Mouse (Mus musculus): ENCODE data around the gene Bsn. TPM values are rescaled to one million over a fixed set of nuclear protein-coding genes. Genes with fewer than 3 reads are reported as not detected.
A peak's percentile ranks its signal among the peaks of the same experiment; 100 is the strongest.

Gene Bsn
- total RNA-seq, 2 experiments from 2014 or later: 236 to 246 TPM

DNA sequence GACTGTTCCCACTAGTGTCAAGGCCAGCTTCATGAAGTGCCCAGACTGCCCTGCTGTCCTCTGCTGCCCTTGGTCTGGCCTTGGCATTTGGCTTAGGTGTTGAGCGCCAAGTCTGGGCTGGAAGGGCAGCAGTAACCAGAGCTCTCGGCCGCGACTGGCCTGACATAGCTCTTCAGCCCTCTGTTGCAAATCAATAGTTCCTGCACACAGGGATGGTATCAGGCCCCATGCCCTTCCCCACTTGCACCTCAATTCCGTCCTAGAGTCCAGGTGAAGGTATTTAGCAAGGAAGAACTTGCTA, 133.0 kb downstream of the Bsn start:
- no peak for DNase-seq (ENCODE audit: low spot score in 2 of 2)
- no peak for TF ChIP-seq CTCF (conservative IDR thresholded peaks at IDR 0.05)
- Histone ChIP-seq H3K4me3 (no peak overlapping the region), H3K27ac (no peak overlapping the region)

DNA sequence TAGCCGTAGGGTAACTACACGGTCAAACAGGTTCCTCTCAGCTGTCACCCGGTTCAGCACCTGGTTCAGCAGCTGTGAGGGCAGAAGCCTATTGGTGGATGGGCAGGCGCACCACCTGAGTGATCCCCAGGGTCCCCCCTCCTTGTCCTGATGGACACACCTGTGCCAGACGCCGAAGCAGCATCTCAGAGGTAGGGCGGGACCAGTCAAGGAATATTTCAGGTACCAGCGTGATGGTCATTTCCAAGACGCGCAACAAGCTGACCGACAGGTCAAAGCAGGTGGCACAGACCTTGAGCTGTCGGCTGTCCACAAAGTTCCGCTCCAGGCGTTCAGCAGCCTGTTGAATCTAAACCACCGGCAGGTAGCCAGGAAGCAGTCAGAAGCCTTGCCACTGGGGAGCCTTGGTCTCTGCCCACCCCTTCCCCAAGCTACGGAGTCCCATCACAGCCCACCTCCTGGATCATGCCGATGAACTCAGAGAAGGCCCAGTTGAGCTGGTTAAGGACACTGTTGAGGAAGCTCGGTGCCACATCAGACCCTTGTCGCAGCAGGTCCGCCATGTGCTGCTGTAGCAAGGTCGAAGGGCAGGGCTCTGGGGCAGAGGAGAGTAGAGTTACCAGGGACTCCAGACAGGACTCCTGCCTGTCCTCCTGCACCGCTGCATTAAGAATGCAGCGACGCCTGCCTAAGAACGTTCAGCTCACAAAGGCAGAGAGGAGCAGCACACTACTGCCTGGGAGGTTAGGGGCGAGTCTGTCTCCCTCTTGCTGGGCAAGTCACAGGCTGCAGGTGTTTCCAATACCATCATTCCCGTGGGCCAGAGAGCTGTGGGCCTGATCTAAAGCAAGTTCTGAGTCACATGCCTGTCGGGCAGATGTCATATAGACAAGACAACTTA, 133.6 kb downstream of the Bsn start:
- H3K4me3 ChIP-seq: no peak overlapping the region
- H3K27ac ChIP-seq: no peak overlapping the region
- no peak for DNase-seq (ENCODE audit: low spot score in 2 of 2)
- TF ChIP-seq CTCF (conservative IDR thresholded peaks at IDR 0.05): no peak

DNA sequence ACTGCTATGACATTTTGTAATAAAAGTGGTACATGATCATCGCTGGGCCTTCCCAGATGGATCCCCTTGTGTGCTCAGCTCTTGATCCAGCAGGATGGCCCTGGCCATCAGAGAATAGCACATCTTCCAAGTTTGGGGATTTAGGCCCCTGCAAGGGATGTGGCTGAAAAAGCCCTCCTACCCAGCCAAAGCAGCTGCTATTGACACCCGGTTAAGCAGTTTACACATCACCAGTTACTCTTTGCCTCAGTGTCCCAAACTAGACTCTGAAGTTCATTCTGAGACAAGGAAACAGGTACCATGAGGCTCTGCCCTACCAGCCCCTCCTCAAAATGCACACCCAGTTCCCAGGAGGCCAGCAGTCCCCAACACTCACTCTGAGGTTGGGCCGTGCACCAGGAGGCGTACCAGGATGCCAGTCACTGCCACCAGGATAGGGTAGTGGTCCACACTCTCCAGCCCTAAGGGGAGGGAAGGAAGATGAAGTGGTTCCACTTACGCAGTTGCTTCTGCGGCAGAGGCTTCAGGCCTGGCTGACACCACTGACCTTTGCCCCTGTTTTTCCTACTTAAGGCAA, 134.4 kb downstream of the Bsn start:
- DNase-seq (ENCODE audit: low spot score in 2 of 2): no peak
- no peak overlapping the region for H3K27ac ChIP-seq
- no peak overlapping the region for H3K4me3 ChIP-seq
- TF ChIP-seq CTCF (conservative IDR thresholded peaks at IDR 0.05): no peak

DNA sequence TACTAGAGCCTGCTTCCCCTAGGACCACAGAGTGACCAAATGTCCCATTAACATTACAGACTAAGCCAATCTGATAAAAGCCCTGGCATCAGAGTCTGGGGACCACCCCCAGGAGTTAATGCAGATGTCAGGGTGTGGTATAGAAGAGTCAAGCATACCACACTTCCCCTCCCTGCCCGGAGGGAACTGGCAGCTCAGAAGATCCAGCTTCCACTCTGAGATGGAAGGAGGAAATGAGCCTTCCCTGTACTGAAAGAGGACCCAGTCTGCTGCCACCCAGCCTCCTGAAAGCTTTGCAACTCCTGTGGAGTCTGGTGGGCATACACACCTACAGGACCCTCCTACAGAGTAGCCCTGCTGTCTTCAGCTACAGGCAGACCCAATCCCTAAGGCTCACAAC, 135.1 kb downstream of the Bsn start:
- Histone ChIP-seq H3K4me3 (no peak overlapping the region), H3K27ac (no peak overlapping the region)
- DNase-seq (ENCODE audit: low spot score in 2 of 2): no peak
- TF ChIP-seq CTCF (conservative IDR thresholded peaks at IDR 0.05): no peak

DNA sequence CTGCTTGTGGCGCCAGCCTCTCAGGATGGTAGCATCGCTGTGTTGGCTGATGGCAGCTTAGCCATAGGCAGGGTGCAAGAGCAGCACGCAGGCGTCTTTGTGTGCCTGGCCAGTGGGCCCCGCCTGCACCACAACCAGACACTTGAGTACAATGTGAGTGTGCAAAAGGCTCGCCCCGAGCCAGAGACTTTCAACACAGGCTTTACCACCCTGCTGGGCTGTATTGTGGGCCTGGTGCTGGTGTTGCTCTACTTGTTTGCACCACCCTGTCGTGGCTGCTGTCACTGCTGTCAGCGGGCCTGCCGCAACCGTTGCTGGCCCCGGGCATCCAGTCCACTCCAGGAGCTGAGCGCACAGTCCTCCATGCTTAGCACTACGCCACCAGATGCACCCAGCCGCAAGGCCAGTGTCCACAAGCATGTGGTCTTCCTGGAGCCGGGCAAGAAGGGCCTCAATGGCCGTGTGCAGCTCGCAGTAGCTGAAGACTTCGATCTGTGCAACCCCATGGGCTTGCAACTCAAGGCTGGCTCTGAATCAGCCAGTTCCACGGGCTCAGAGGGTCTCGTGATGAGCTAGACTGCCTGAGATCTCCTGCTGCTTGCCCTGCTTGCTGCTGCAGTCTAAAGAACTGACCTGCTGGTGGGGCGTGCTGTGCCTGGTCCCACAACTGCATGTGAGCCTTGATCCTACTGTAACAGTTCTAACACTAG, 135.7 kb downstream of the Bsn start:
- TF ChIP-seq CTCF (conservative IDR thresholded peaks at IDR 0.05): no peak
- no peak for DNase-seq (ENCODE audit: low spot score in 2 of 2)
- Histone ChIP-seq H3K27ac (no peak overlapping the region), H3K4me3 (no peak overlapping the region)

DNA sequence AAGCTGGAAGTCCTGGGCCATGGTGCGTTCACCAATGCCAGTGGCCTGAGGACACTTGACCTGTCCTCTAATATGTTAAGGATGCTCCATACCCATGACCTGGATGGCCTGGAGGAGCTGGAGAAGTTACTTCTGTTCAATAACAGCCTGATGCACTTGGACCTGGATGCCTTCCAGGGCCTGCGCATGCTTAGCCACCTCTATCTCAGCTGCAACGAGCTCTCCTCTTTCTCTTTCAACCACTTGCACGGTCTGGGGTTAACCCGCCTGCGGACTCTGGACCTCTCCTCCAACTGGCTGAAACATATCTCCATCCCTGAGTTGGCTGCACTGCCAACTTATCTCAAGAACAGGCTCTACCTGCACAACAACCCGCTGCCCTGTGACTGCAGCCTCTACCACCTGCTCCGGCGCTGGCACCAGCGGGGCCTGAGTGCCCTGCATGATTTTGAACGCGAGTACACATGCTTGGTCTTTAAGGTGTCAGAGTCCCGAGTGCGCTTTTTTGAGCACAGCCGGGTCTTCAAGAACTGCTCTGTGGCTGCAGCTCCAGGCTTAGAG, 136.4 kb downstream of the Bsn start:
- no peak for TF ChIP-seq CTCF (conservative IDR thresholded peaks at IDR 0.05)
- H3K27ac ChIP-seq: no peak overlapping the region; the same call in 1 of the 2 replicates
- H3K4me3 ChIP-seq: no peak overlapping the region
- DNase-seq (ENCODE audit: low spot score in 2 of 2): no peak

DNA sequence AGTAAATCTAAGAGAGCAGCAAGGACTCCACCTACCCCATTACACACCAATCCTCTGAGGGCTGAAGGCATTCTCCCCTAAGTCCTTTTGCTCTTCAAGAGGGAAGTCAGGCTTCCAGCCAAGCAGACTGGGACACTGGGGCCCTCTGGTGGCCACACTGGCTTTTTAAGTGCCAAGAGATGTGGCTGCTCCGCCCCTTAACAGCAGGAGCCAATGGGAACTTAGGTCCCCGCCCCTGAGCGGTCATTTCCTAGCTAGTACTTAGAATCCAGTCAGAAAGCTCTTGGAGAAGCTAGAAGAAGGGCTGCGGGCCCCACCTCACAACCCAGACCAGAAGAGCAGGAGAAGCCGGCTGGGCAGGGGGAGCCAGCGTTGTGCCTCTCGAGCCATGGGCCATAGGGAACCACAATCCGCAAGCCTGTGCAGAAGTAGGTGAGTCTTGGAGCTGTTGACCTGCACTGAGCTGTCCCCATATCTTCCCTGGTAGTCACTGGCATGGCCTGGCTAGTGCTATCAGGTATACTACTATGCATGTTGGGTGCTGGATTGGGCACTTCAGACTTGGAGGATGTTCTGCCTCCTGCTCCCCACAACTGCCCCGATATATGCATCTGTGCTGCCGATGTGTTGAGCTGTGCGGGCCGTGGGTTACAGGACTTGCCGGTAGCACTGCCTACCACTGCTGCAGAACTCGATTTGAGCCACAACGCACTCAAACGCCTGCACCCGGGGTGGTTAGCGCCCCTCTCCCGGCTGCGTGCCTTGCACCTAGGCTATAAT, 137.1 kb downstream of the Bsn start, which contains the start of gene Amigo3:
Gene Amigo3, plus strand, starts transcription at position 275 of the 780 bp plus-strand sequence.
- DNase-seq (ENCODE audit: low spot score in 2 of 2): peak; percentile 96 to 97
- TF ChIP-seq CTCF (conservative IDR thresholded peaks at IDR 0.05): peak; percentile 99
- Histone ChIP-seq H3K27ac (peak within 1 kb of the TSS; percentile 67; the same call in 1 of the 2 replicates), H3K4me3 (no peak within 1 kb of the TSS; the same call in 1 of the 2 replicates)

DNA sequence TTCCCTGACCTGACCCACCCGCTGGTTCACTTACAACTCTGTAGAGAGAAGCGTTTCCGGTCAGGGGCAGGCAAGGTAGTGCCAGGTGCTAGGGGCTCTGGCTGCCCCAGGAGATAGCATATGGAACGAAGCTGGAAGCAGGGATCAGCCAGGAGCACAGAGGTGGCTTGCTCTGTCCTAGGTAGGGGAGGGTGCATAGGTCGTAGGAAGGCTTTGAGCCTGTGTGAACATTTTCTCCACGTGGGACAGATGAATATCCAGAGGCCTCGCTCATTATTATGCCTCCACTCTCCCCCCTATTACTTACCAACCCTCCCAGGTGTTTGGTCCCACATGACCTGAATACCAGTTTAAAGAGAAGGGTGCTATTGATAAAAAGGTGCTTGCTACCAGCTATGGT, 137.8 kb downstream of the Bsn start:
- no peak for DNase-seq (ENCODE audit: low spot score in 2 of 2)
- no peak for TF ChIP-seq CTCF (conservative IDR thresholded peaks at IDR 0.05)
- peak overlapping the region; percentile 67; the same call in 1 of the 2 replicates for H3K27ac ChIP-seq

DNA sequence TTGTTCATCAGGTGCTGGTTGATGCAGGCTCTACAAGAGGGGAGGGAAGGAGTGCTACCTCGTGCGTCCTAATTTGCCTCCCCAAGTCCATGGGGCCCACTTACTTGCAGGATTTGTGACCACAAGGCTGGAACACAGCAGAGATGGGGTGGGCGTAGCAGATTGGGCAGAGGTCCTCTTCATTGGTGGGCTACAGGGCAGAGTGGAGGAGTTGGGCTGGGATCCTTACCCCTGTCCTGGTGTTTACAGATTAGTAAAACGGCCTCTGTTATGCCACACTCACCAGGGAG, 138.3 kb downstream of the Bsn start:
- Histone ChIP-seq H3K27ac (peak overlapping the region; percentile 67; the same call in 1 of the 2 replicates), H3K4me3 (no peak overlapping the region)
- no peak for DNase-seq (ENCODE audit: low spot score in 2 of 2)
- no peak for TF ChIP-seq CTCF (conservative IDR thresholded peaks at IDR 0.05)

More for the DNA sequence above, 137.8 kb downstream of the Bsn start:
- H3K4me3 ChIP-seq: no peak overlapping the region

DNA sequence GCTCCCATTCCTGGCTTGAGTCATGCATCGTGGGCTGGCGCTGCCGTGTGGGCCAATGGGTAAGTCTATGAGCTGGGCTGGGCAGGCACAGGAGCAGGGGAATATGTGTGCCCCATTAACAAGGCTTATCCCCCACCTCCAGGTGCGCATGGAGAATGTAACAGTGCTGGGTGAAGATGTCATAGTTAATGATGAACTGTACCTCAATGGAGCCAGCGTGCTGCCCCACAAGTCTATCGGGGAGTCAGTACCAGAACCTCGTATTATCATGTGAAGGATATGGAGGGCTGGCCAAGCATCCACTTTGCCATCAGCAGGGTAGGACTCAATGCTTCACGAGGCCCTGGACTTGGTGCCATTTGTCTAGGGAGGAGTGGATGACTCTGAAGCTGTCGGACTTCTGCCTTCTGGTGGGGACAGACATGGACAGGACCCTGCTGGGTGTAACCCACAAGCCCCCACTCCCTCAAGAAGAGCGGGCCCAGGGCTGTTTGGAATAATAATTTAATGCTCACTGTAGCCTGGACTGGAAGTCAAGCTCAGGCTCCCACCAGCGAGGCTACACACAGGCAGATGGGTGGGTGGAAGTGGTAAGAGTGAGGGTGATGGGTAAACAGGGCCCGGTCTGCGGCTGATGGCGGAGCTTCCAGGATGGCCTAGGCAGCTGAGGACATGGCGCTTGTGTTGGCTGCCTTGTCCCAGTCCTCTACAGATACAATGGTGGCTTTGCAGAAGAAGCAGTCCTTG, 138.8 kb downstream of the Bsn start:
- TF ChIP-seq CTCF (conservative IDR thresholded peaks at IDR 0.05): no peak
- DNase-seq (ENCODE audit: low spot score in 2 of 2): no peak
- H3K4me3 ChIP-seq: no peak overlapping the region

DNA sequence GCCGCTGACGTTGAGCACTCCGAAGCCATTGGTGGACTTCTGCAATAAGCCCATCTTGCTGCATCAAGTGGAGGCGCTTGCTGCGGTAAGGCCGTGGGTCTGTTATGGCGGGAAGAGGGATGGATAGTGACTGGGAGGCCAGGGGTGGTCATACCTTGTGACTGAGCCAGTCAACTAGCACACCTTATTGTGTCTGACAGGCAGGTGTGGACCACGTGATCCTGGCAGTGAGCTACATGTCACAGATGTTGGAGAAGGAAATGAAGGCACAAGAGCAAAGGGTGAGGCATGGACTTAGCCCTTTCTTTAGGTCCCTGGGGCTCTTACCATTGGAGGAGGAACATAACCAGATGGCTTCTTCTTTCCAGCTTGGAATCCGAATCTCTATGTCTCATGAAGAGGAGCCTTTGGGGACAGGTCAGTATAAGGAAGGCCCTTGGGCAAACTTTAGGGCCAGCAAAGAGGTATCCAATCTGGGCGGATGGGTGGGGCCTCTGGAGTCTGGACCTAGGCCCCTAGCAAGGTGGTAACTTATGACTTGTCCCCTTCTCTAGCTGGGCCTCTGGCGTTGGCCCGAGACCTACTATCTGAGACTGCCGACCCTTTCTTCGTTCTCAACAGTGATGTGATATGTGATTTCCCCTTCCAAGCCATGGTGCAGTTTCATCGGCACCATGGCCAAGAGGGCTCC, 140.5 kb downstream of the Bsn start:
- no peak for TF ChIP-seq CTCF (conservative IDR thresholded peaks at IDR 0.05)
- no peak for DNase-seq (ENCODE audit: low spot score in 2 of 2)
- Histone ChIP-seq H3K27ac (peak overlapping the region; percentile 86), H3K4me3 (peak overlapping the region; percentile 92)

More for the DNA sequence above, 138.8 kb downstream of the Bsn start:
- H3K27ac ChIP-seq: peak overlapping the region; percentile 67; the same call in 1 of the 2 replicates

Measured in layer of hippocampus, adult 2 months (tissue).